Mouse (Mus musculus): ENCODE data around the gene Hand2.

- TF ChIP-seq CTCF (IDR thresholded peaks at IDR 0.05; ENCODE audit: insufficient read depth, low read length) (no peak), POLR2A (IDR thresholded peaks at IDR 0.05; ENCODE audit: borderline replicate concordance, extremely low read depth, low read depth, low read length) (no peak)
Observed at GRCm38 (mm10) chr8:57313583-57313982, 7.2 kb upstream of the Hand2 start.
